In genomic region chr5:29382776-29383175, GRCm38 (mm10) we compare ENCODE assay signal across 1 mouse cellular context.
TF ChIP-seq lines count a peak whose summit lies in the region.

No protein-coding gene starts in this region.

TF ChIP-seq in CH12.LX, 34 proteins besides CTCF, POLR2A, EP300 and RAD21:
- no peak for TF ChIP-seq HCFC1 (IDR thresholded peaks at IDR 0.05; ENCODE audit: low read depth, low read length)
- TF ChIP-seq BHLHE40 (IDR thresholded peaks at IDR 0.05; ENCODE audit: low read depth, low read length), result no peak
- TF ChIP-seq MYC (IDR thresholded peaks at IDR 0.05; ENCODE audit: low read depth, low read length), result no peak
- TF ChIP-seq POLR2AphosphoS2 (IDR thresholded peaks at IDR 0.05; ENCODE audit: low read depth, low read length), result no peak
- no peak for TF ChIP-seq IRF4 (IDR thresholded peaks at IDR 0.05; ENCODE audit: low read depth, low read length)
- TF ChIP-seq CHD1 (IDR thresholded peaks at IDR 0.05; ENCODE audit: low read depth, low read length), result no peak
- no peak for TF ChIP-seq JUN (IDR thresholded peaks at IDR 0.05; ENCODE audit: insufficient read depth, low read depth, low read length)
- TF ChIP-seq RCOR1 (conservative IDR thresholded peaks at IDR 0.05; ENCODE audit: low read depth, low read length), result no peak
- no peak for TF ChIP-seq USF2 (conservative IDR thresholded peaks at IDR 0.05; ENCODE audit: low read depth, low read length)
- TF ChIP-seq ZNF384 (IDR thresholded peaks at IDR 0.05; ENCODE audit: low read depth, low read length), result no peak
- no peak for TF ChIP-seq ZKSCAN1 (IDR thresholded peaks at IDR 0.05; ENCODE audit: borderline replicate concordance, low read depth, low read length)
- no peak for TF ChIP-seq NELFE (IDR thresholded peaks at IDR 0.05; ENCODE audit: low read depth, low read length)
- no peak for TF ChIP-seq TCF12 (IDR thresholded peaks at IDR 0.05; ENCODE audit: low read depth, low read length)
- no peak for TF ChIP-seq ELF1 (IDR thresholded peaks at IDR 0.05; ENCODE audit: low read depth, low read length)
- TF ChIP-seq MAZ (IDR thresholded peaks at IDR 0.05; ENCODE audit: low read depth, low read length), result no peak
- TF ChIP-seq PAX5 (IDR thresholded peaks at IDR 0.05; ENCODE audit: low read length), result no peak
